Mouse (Mus musculus) thymus, adult 2 months (tissue): ENCODE data around the gene P3h1. TPM values are rescaled to one million over a fixed set of nuclear protein-coding genes. Genes with fewer than 3 reads are reported as not detected.

Experiments
- DNase-seq: peaks from one replicate; pipeline ENCODE4 v3.0.0; 2021
- H3K27ac ChIP-seq: fragments of 200-500 bp; 2 replicates; pipeline ENCODE4 v1.5.1; 2012; ENCODE audit warnings: low read length, control low read depth; ENCODE audit not compliant: control insufficient read depth, insufficient read depth
- H3K27me3 ChIP-seq: fragments of 200-500 bp; 2 replicates; pipeline ENCODE4 v1.6.1; 2012; ENCODE audit warnings: mild to moderate bottlenecking, low read length, moderate library complexity, mixed read lengths; ENCODE audit not compliant: control insufficient read depth, insufficient read depth
- H3K36me3 ChIP-seq: fragments of 200-500 bp; 2 replicates; pipeline ENCODE4 v1.6.1; 2012; ENCODE audit warnings: mild to moderate bottlenecking, low read length, moderate library complexity; ENCODE audit not compliant: control insufficient read depth, insufficient read depth
- H3K4me1 ChIP-seq: fragments of 200-500 bp; replicated peaks from 2 replicates; pipeline ENCODE4 v1.6.1; 2012; ENCODE audit warnings: low read length; ENCODE audit not compliant: control insufficient read depth, insufficient read depth
- H3K4me3 ChIP-seq: fragments of 200-500 bp; 2 replicates; pipeline ENCODE4 v1.5.1; 2012; ENCODE audit warnings: mild to moderate bottlenecking, low read length, control low read depth, moderate library complexity; ENCODE audit not compliant: control insufficient read depth, insufficient read depth
- CTCF ChIP-seq: fragments of 200-500 bp; IDR thresholded peaks from 2 replicates; pipeline ENCODE4 v1.5.1; 2012; ENCODE audit warnings: mild to moderate bottlenecking, control low read depth, low read length, moderate library complexity, borderline replicate concordance; ENCODE audit not compliant: control insufficient read depth, poor library complexity, insufficient read depth; ENCODE audit errors: extremely low read depth
- POLR2A ChIP-seq: fragments of 200-500 bp; IDR thresholded peaks from 2 replicates; pipeline ENCODE4 v1.6.1; 2012; ENCODE audit warnings: mild to moderate bottlenecking, low read length, control low read depth, moderate library complexity; ENCODE audit not compliant: control insufficient read depth, poor library complexity, insufficient read depth; ENCODE audit errors: extremely low read depth
- WGBS: fragments of 180-500 bp; shearing (Covaris S2); methylation state at CpG from one replicate; pipeline ENCODE4 v1.1.7; 2018; 5-methylcytosine and 5-hydroxymethylcytosine counted together
- polyA plus RNA-seq: library from polyadenylated mRNA; depleted of rRNA; stranded (reverse); fragments of >200 nt; gene quantifications from 2 replicates; pipeline ENCODE4 v1.2.3, GENCODE M21; 2012

The P3h1 gene
- polyA plus RNA-seq, 1 experiment, result 9.9 TPM

DNA sequence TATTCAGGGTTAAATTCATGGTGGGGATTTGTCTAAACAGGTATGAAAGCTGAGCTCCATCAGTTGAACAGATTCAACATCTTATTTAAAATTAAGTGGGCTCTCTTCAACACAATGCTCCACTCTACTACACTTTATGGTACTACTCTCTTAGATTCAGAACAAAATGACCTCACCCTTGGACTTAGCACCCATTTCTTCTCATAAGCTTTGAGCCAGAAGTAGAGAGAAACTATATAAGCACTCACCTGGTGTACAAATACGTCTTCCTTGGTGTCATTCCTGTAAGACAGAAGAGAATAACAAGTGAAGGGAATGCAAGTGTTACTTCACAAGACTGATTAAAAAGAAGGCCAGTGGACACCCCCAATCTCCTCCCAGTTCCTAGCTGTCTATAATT, 52.1 kb downstream of the P3h1 start:
- Histone ChIP-seq H3K4me3 (no peak overlapping the region), H3K27me3 (no peaks in the 10 kb centered on the region), H3K4me1 (no peaks in the 10 kb centered on the region), H3K36me3 (peaks cover 50% of the 10 kb centered on the region), H3K27ac (no peak overlapping the region)
- WGBS, result 93% methylated on average over 1 of the region's 1 CpGs
- DNase-seq, result no peak
- TF ChIP-seq POLR2A (no peak), CTCF (no peak)

DNA sequence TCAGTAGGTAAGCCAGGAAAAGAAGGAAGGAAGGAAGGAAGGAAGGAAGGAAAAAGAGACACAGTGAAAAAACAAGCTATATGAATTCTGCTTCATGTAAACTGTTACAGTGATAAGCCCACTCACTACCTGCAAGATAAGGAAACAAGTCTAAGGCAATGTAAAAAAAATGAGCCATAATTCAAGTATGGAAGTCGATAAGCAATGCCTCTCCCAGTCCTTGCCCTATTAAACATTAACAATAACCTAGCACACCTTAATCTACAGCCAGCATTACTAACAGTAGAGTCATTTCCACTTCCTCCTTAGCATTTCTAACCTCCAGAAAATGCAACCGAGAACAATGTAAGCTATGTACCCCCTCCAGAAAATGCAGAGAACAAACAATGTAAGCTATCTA, 52.6 kb downstream of the P3h1 start:
- TF ChIP-seq POLR2A, result no peak
- Histone ChIP-seq H3K4me1 (no peaks in the 10 kb centered on the region), H3K4me3 (no peak overlapping the region), H3K27me3 (no peaks in the 10 kb centered on the region), H3K36me3 (peaks cover 45% of the 10 kb centered on the region), H3K27ac (no peak overlapping the region)
- 74% methylated on average over 2 of the region's 2 CpGs for WGBS
- no peak for DNase-seq

DNA sequence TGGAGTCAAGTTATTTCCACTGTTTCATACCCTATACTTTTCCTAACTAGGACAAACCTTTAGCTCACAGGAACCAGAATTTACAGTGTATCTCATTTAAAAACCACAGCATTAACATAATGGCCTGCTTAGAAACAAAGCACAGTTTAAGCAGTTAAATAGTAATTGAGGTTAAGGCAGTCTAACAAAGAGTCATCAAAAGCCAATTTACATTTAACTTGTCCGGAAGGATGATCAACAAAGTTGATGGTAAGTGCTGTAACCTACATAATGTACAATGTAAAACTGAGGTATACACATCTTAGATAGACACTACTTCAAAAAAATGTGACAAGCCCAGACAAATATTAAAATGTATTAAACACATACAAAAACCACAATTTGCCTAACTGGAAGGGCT, 59.2 kb downstream of the P3h1 start:
- no peak for DNase-seq
- WGBS, result 94% methylated on average over 1 of the region's 1 CpGs
- Histone ChIP-seq H3K36me3 (peaks cover 3% of the 10 kb centered on the region), H3K4me3 (no peak overlapping the region), H3K27ac (no peak overlapping the region), H3K4me1 (peaks cover 5% of the 10 kb centered on the region), H3K27me3 (no peaks in the 10 kb centered on the region)
- TF ChIP-seq POLR2A, result no peak
- TF ChIP-seq CTCF, result no peak

DNA sequence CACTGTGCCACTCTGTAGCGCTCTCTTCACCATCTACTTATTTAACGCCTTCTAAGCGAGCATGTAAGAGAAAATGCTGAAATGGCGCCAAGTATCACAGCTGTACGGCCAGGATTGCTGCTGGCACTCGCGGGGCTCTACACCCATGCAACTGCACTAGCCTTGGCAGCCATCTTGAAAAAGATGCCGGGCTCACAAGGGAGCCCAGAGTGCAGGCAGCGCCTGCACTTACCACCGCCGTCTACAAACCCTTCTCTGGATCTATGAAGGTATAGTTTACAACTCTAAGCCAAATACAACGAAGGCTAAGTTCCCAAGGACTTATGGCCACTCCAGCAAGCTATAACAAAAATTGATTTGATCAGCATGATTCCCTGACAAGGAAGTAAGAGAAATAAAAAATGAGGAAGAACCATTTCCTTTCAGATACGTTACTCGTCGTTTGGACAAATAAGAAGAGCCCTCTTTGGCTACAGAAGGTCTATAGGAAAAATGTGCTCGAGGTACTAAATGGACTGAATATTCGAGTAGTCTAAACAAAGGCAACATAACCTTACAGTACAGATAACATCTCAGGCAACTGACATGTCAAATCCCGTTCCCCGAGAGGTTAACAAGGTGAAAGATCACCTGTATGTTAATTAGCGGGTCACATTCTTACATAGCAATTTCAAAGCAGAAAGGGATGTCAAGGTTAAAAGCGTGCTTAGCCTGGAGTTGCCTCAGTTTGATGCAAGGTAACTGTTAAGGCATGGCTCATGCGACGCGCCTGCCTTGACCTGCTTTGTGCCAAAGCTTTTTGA, 60.3 kb downstream of the P3h1 start:
- under 1% methylated on average over 24 of the region's 24 CpGs for WGBS
- DNase-seq, result peak; percentile 40
- TF ChIP-seq POLR2A, result no peak
- TF ChIP-seq CTCF, result no peak
- Histone ChIP-seq H3K27me3 (no peaks in the 10 kb centered on the region), H3K36me3 (peaks cover 3% of the 10 kb centered on the region), H3K4me3 (peak overlapping the region; percentile 91), H3K27ac (peak overlapping the region; percentile 26; the same call in 1 of the 2 replicates), H3K4me1 (peaks cover 5% of the 10 kb centered on the region)

DNA sequence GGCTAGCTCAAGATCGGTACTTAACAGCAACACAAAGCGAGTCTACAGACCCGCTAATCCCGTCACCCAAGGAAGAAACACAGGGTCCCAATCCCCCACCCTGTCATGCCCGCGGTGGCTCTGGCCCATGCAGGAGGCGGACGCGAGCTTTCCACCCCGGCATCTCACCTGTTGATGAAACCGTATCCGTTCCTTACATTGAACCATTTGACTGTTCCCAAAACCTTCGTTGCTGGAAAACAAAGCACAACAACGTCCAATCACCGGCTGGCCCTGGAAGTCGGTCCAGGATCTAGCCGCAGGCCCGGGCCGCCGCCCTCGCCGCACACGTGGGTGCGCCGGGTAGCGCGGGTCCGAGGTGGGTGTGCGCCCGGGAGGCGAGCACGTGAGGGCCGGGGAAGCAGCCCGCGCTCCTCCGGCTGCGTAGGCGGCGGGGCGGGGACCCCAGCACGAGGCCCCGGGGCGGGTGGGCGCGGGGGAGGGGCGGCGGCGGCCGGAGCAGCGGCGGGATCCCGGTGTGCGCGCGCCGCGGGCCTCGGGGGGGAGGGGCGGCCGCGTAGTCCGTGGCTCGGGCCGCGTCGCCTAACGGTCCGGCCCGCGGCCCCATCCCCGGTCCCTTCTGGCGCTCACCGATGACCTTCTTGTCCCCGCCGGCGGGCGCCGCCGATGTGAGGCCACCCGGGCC, 61.0 kb downstream of the P3h1 start:
- H3K4me3 ChIP-seq, result peak overlapping the region; percentile 91
- no peak for TF ChIP-seq POLR2A
- peak; percentile 31; the same call in 1 of the 2 replicates for TF ChIP-seq CTCF
- H3K27ac ChIP-seq, result no peak overlapping the region
- H3K4me1 ChIP-seq, result peaks cover 5% of the 10 kb centered on the region
- H3K36me3 ChIP-seq, result peaks cover 3% of the 10 kb centered on the region; the same call in 1 of the 2 replicates
- WGBS, result under 1% methylated on average over 60 of the region's 80 CpGs
- H3K27me3 ChIP-seq, result no peaks in the 10 kb centered on the region
- peak; percentile 36 for DNase-seq

DNA sequence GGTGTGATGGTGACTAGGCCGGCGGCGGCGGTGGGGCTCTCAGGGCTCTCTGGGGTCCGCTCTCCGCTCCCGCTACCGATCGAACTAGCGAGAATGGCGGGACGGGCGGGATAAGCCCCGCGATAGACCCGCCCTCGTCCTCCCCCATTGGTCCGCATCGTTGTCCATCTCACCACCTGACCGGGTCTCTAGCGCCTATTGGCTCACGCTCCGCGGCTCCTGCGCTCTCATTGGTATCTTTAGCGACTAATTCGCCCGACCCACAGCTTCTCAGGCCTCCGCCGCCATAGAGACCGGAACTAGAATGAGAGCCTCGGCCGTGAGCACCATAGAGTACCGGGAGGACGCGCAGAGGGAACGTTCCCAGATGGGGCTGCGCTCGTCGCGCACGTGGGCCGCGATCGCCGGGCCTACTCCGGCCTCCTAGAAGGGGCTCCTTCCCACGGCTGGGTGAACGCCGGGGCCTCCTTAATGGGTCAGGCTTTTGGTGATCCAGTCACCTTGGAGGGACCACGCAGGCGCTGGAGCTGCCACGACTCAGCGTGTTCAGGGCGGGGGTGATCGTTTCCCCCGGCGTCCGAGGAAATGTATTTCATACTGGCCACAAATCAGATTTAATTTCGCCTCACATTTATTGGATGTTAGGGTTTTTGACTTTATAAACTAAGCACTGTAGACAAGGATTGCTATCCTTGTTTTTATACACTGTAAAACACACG, 61.9 kb downstream of the P3h1 start, which contains the start of gene Ybx1:
TSS of gene Ybx1 (minus strand) at position 190 of the 719 bp plus-strand sequence.
- under 1% methylated on average over 61 of the region's 61 CpGs for WGBS
- H3K4me3 ChIP-seq, result peak within 1 kb of the TSS; percentile 91
- no peaks in the 10 kb centered on the region for H3K36me3 ChIP-seq
- no peak for TF ChIP-seq CTCF
- TF ChIP-seq POLR2A, result peak; percentile 37; the same call in 1 of the 2 replicates
- H3K4me1 ChIP-seq, result peaks cover 5% of the 10 kb centered on the region
- H3K27ac ChIP-seq, result no peak within 1 kb of the TSS
- no peaks in the 10 kb centered on the region for H3K27me3 ChIP-seq
- peak; percentile 99 for DNase-seq
